Mouse (Mus musculus) liver, embryonic 15.5 days (tissue): ENCODE measurements around the gene Trpc4. TPM values are rescaled to one million over a fixed set of nuclear protein-coding genes. Genes with fewer than 3 reads are reported as not detected.

Experiments
- ATAC-seq: fragments of 200-750 bp; cut with Nextera tagmentation; 2 replicates; pipeline ENCODE4 v1.8.0; 2017; ENCODE audit warnings: moderate number of reproducible peaks, mild to moderate bottlenecking, moderate library complexity; ENCODE audit not compliant: insufficient read depth
- H3K27ac ChIP-seq: fragments of 300-500 bp; sonication (generic); replicated peaks from 2 replicates; pipeline ENCODE4 v1.5.1; 2015; ENCODE audit warnings: mild to moderate bottlenecking, inconsistent platforms
- H3K27me3 ChIP-seq: fragments of 300-500 bp; sonication (generic); 2 replicates; pipeline ENCODE4 v1.6.1; 2015; ENCODE audit warnings: mild to moderate bottlenecking, inconsistent platforms
- H3K36me3 ChIP-seq: fragments of 300-500 bp; sonication (generic); replicated peaks from 2 replicates; pipeline ENCODE4 v1.6.1; 2015; ENCODE audit warnings: moderate library complexity, mild to moderate bottlenecking, inconsistent platforms
- H3K4me1 ChIP-seq: fragments of 300-500 bp; sonication (generic); replicated peaks from 2 replicates; pipeline ENCODE4 v1.6.1; 2015; ENCODE audit warnings: inconsistent platforms
- H3K4me2 ChIP-seq: fragments of 300-500 bp; sonication (generic); 2 replicates; pipeline ENCODE4 v1.6.1; 2015; ENCODE audit warnings: moderate library complexity, mild to moderate bottlenecking, inconsistent platforms
- H3K4me3 ChIP-seq: fragments of 300-500 bp; sonication (generic); replicated peaks from 2 replicates; pipeline ENCODE4 v1.5.1; 2015; ENCODE audit warnings: mild to moderate bottlenecking, inconsistent platforms
- H3K9ac ChIP-seq: fragments of 300-500 bp; sonication (generic); 2 replicates; pipeline ENCODE4 v1.6.1; 2015; ENCODE audit warnings: moderate library complexity, mild to moderate bottlenecking, inconsistent platforms
- H3K9me3 ChIP-seq: fragments of 300-500 bp; sonication (generic); replicated peaks from 2 replicates; pipeline ENCODE4 v1.6.1; 2016; ENCODE audit warnings: inconsistent platforms
- WGBS: fragments of 180-500 bp; shearing (Covaris S2); methylation state at CpG from one replicate; pipeline ENCODE4 v1.1.7; 2015; ENCODE audit warnings: mixed read lengths; ENCODE audit not compliant: insufficient replicate concordance; 5-methylcytosine and 5-hydroxymethylcytosine counted together
- polyA plus RNA-seq: library from polyadenylated mRNA; unstranded; fragments of >200 nt; fragmentation: Nextera tagmentation; extraction: Ambion mirVana; gene quantifications from 2 replicates; pipeline ENCODE4 v1.2.1, GENCODE M21; 2015

Trpc4 gene
- polyA plus RNA-seq, 1 experiment from 2014 or later = not detected

DNA sequence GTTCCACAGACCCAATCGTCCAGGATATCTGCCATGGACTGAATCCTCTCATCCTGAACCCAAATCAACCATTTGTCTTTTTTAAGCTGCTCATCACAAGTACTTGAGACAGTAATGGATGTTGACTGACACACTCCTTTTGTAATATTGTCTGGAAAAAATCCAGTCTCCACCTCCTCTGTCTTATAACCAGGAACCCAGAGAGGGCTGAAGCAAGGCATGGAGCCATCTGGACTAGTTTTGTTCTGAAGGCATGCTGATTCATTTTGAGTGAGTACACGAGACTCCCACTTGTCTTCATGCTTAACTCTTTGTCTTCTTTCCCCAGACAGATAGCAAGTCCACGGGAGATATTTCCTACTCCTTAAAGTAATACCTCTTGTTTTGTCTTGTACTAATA lies 54.3 kb downstream of the Trpc4 start:
- H3K9ac ChIP-seq = no peak overlapping the region
- WGBS = 42% methylated on average over 3 of the region's 3 CpGs
- no peaks in the 10 kb centered on the region for H3K27me3 ChIP-seq
- no peak overlapping the region for H3K27ac ChIP-seq
- no peak for ATAC-seq
- H3K4me3 ChIP-seq = no peak overlapping the region
- no peaks in the 10 kb centered on the region for H3K36me3 ChIP-seq
- no peak overlapping the region for H3K4me2 ChIP-seq
- H3K4me1 ChIP-seq = no peaks in the 10 kb centered on the region
- H3K9me3 ChIP-seq = no peaks in the 10 kb centered on the region

GRCm38 (mm10) chr3:54211441-54211840 lies 55.6 kb downstream of the Trpc4 start:
- Histone ChIP-seq H3K36me3 (no peaks in the 10 kb centered on the region), H3K9me3 (no peaks in the 10 kb centered on the region), H3K4me3 (no peak overlapping the region), H3K9ac (no peak overlapping the region), H3K4me1 (no peaks in the 10 kb centered on the region), H3K27me3 (no peaks in the 10 kb centered on the region), H3K4me2 (no peak overlapping the region), H3K27ac (no peak overlapping the region)
- no peak for ATAC-seq
- WGBS = 49% methylated on average over 1 of the region's 1 CpGs

DNA sequence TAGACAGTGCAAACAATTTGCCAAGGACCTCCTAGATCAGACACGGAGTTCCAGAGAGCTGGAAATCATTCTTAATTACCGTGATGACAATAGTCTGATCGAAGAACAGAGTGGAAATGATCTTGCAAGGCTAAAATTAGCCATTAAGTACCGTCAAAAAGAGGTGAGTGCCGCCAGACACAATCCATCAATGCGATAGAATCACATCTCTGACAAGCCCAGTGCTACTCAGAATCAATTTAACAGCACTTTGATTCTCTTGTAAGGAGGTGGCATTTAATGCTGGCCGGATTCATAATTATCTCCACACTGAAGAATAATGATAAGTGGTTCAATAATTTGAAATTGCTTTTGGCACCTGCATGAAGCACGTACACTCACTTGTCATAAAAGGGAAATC lies 66.7 kb downstream of the Trpc4 start:
- H3K4me3 ChIP-seq = no peak overlapping the region
- H3K4me2 ChIP-seq = no peak overlapping the region
- H3K27me3 ChIP-seq = no peaks in the 10 kb centered on the region
- ATAC-seq = no peak
- no peak overlapping the region for H3K9ac ChIP-seq
- no peaks in the 10 kb centered on the region for H3K36me3 ChIP-seq
- 70% methylated on average over 8 of the region's 8 CpGs for whole genome bisulfite sequencing
- H3K27ac ChIP-seq = no peak overlapping the region
- H3K9me3 ChIP-seq = no peaks in the 10 kb centered on the region
- no peaks in the 10 kb centered on the region for H3K4me1 ChIP-seq

GRCm38 (mm10) chr3:54228463-54228862 lies 72.6 kb downstream of the Trpc4 start:
- no peak overlapping the region for H3K27ac ChIP-seq
- H3K4me1 ChIP-seq = no peaks in the 10 kb centered on the region
- no peak overlapping the region for H3K4me2 ChIP-seq
- H3K4me3 ChIP-seq = no peak overlapping the region
- H3K27me3 ChIP-seq = no peaks in the 10 kb centered on the region
- no peaks in the 10 kb centered on the region for H3K9me3 ChIP-seq
- no peaks in the 10 kb centered on the region for H3K36me3 ChIP-seq
- ATAC-seq = no peak
- WGBS = 63% methylated on average over 4 of the region's 4 CpGs
- H3K9ac ChIP-seq = no peak overlapping the region

GRCm38 (mm10) chr3:54238891-54239290 lies 83.1 kb downstream of the Trpc4 start:
- Histone ChIP-seq H3K27ac (no peak overlapping the region), H3K9ac (no peak overlapping the region), H3K4me1 (no peaks in the 10 kb centered on the region), H3K9me3 (no peaks in the 10 kb centered on the region), H3K4me2 (no peak overlapping the region), H3K36me3 (no peaks in the 10 kb centered on the region), H3K27me3 (no peaks in the 10 kb centered on the region), H3K4me3 (no peak overlapping the region)
- ATAC-seq = no peak
- WGBS = 31% methylated on average over 5 of the region's 5 CpGs

- WGBS = 52% methylated on average over 7 of the region's 7 CpGs
- Histone ChIP-seq H3K4me3 (no peak overlapping the region), H3K27me3 (no peaks in the 10 kb centered on the region), H3K9ac (no peak overlapping the region), H3K9me3 (no peaks in the 10 kb centered on the region), H3K27ac (no peak overlapping the region), H3K4me2 (no peak overlapping the region), H3K4me1 (no peaks in the 10 kb centered on the region), H3K36me3 (no peaks in the 10 kb centered on the region)
- ATAC-seq = no peak
Measured at GRCm38 (mm10) chr3:54239426-54239825, 83.6 kb downstream of the Trpc4 start.

- Histone ChIP-seq H3K4me1 (no peaks in the 10 kb centered on the region), H3K9ac (no peak overlapping the region), H3K4me3 (no peak overlapping the region), H3K36me3 (no peaks in the 10 kb centered on the region), H3K4me2 (no peak overlapping the region), H3K27ac (no peak overlapping the region), H3K27me3 (no peaks in the 10 kb centered on the region), H3K9me3 (no peaks in the 10 kb centered on the region)
- ATAC-seq = no peak
- 36% methylated on average over 1 of the region's 1 CpGs for WGBS
Measured at GRCm38 (mm10) chr3:54243136-54243535, 87.3 kb downstream of the Trpc4 start.

DNA sequence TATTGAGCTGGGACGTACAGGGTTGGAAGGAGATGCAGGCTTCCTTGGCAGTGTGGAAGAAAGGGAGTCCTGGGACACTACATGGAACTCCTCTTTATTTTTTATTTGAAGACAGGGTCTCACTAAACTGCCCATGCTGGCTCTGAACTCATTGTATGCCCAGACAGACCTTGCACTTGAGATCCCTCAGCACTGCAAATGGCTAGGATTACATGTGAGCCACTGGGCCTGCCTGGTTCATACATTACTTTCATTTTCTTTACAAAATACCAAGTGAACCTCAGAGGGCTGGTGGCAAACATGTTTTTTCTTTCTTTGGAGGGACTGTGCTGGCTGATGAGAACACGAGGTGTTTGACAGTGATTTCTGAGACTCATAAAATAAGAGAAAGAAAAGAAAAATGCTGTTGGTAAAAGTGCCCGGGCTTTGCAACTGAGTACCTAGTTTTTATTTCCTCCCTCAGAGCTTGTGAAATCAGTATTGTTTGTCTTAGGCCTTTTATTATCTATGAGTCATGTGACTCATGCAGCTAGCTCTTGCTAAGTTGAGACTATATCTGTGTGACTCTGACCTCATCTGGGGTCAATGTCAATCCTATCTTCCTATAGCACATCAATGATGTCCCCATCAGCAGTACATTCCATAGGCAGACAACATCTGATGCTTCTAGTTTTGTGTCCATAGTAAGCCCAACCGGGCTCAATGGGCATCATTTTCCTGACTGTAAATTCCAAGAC lies 89.1 kb downstream of the Trpc4 start:
- Histone ChIP-seq H3K4me3 (no peak overlapping the region), H3K27ac (no peak overlapping the region), H3K27me3 (no peaks in the 10 kb centered on the region), H3K9ac (no peak overlapping the region), H3K9me3 (no peaks in the 10 kb centered on the region), H3K4me2 (no peak overlapping the region), H3K36me3 (no peaks in the 10 kb centered on the region), H3K4me1 (no peaks in the 10 kb centered on the region)
- ATAC-seq = no peak
- 54% methylated on average over 4 of the region's 4 CpGs for WGBS

- Histone ChIP-seq H3K9me3 (no peaks in the 10 kb centered on the region), H3K27ac (no peak overlapping the region), H3K4me1 (no peaks in the 10 kb centered on the region), H3K9ac (no peak overlapping the region), H3K4me2 (no peak overlapping the region), H3K4me3 (no peak overlapping the region), H3K27me3 (no peaks in the 10 kb centered on the region), H3K36me3 (no peaks in the 10 kb centered on the region)
- 34% methylated on average over 2 of the region's 2 CpGs for WGBS
- no peak for ATAC-seq
Measured at GRCm38 (mm10) chr3:54246416-54246815, 90.6 kb downstream of the Trpc4 start.

- H3K27me3 ChIP-seq = no peaks in the 10 kb centered on the region
- H3K4me3 ChIP-seq = no peak overlapping the region
- H3K27ac ChIP-seq = no peak overlapping the region
- WGBS = 59% methylated on average over 6 of the region's 6 CpGs
- no peaks in the 10 kb centered on the region for H3K9me3 ChIP-seq
- no peak overlapping the region for H3K9ac ChIP-seq
- no peak for ATAC-seq
- H3K4me1 ChIP-seq = no peaks in the 10 kb centered on the region
- H3K36me3 ChIP-seq = no peaks in the 10 kb centered on the region
- H3K4me2 ChIP-seq = no peak overlapping the region
Measured at GRCm38 (mm10) chr3:54249311-54249710, 93.5 kb downstream of the Trpc4 start.

- no peak for ATAC-seq
- WGBS = 70% methylated on average over 1 of the region's 1 CpGs
- H3K4me3 ChIP-seq = no peak overlapping the region
- no peak overlapping the region for H3K4me2 ChIP-seq
- no peaks in the 10 kb centered on the region for H3K9me3 ChIP-seq
- H3K27me3 ChIP-seq = no peaks in the 10 kb centered on the region
- H3K36me3 ChIP-seq = no peaks in the 10 kb centered on the region
- H3K9ac ChIP-seq = no peak overlapping the region
- no peaks in the 10 kb centered on the region for H3K4me1 ChIP-seq
- H3K27ac ChIP-seq = no peak overlapping the region
Measured at GRCm38 (mm10) chr3:54266943-54267342, 111.1 kb downstream of the Trpc4 start.

- H3K36me3 ChIP-seq = no peaks in the 10 kb centered on the region
- ATAC-seq = no peak
- H3K27me3 ChIP-seq = no peaks in the 10 kb centered on the region
- H3K4me1 ChIP-seq = no peaks in the 10 kb centered on the region
- 63% methylated on average over 6 of the region's 6 CpGs for WGBS
- H3K9me3 ChIP-seq = no peaks in the 10 kb centered on the region
- no peak overlapping the region for H3K4me3 ChIP-seq
- no peak overlapping the region for H3K27ac ChIP-seq
- no peak overlapping the region for H3K9ac ChIP-seq
- H3K4me2 ChIP-seq = no peak overlapping the region
Measured at GRCm38 (mm10) chr3:54269180-54269579, 113.3 kb downstream of the Trpc4 start.
